Mouse (Mus musculus) cerebellum, adult 2 months (tissue): ENCODE results near the gene Tor3a.

Source experiments
- CTCF ChIP-seq: fragments of 200-500 bp; IDR thresholded peaks from 2 replicates; pipeline ENCODE4 v1.5.1; 2011; ENCODE audit warnings: low read depth, mild to moderate bottlenecking, control low read depth, low read length, moderate library complexity, borderline replicate concordance; ENCODE audit not compliant: insufficient read depth
- POLR2A ChIP-seq: fragments of 200-500 bp; IDR thresholded peaks from 2 replicates; pipeline ENCODE4 v1.6.1; 2011; ENCODE audit warnings: low read length, control low read depth, borderline replicate concordance; ENCODE audit not compliant: insufficient read depth

- TF ChIP-seq CTCF (no peak), POLR2A (no peak)
Measured at GRCm38 (mm10) chr1:156677230-156677629, 3.1 kb upstream of the Tor3a start.
